Mouse (Mus musculus) right cerebral cortex, postnatal 36 days (tissue): ENCODE measurements around the gene Tshz2.

Experiments used
- DNase-seq, 2 experiments: peaks; one replicate each; pipeline ENCODE4 v3.0.0; 2022; ENCODE audit warnings: low spot score in 2 of 2, mixed read lengths in 1 of 2

The Tshz2 gene

GRCm38 (mm10) chr2:169633491-169634289 is 877 bp downstream of the Tshz2 start:
- no peak for DNase-seq

DNA sequence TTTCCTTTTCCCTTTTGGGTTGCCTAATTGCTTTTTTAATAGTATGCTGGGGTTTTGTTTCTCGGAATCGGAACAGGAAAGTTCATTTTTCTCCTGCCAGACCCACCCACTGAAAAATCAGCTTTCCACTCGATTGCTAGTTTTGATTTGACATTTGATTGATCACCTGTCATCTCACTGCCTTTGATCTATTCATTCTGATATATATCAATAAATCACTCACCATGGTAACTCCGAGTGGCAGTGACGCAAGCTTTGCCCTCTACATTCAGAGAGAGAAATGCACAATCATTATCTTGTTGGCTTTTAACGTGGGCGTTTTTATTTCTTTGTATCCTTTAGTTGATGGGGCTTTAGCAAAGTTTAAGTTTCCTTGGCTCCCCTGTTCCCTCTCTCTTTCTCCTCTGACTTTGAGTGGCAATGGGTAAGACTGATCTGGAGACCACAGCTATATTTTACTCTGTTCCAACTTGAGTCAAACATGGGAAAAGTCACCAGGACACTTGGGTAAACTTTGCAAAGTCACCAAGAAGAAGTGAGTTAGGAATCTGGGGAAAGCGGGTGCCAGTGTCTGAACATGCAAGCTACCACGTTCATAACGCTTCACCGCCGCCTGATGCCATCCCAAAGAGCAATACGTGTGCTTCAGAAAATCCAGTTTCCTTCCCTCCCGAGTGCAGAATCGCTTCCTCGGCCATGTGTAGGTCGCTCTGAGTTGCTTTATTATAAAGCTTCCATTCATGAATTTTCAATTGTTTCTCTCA is 2.0 kb downstream of the Tshz2 start:
- DNase-seq: no peak

DNA sequence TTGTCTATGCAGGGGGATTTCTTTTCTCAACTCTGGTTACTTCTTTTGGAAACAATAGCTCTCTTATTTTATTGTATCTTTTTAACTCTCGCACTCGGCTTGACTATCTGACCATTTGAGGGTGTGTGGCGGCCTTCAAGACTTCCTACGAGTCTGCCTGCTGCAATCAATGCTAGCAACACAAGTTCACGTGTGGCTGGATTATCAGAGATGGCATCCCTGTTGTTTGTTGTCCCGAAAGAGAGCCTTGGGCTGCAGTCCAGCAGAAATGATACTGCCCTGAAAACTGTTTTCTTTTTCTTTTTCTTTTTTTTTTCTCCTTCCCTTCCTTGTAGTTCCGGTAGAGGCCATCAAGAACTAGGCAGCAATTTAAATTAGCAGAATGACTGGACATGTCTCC is 2.6 kb downstream of the Tshz2 start:
- DNase-seq: no peak

GRCm38 (mm10) chr2:169636414-169636813 is 3.6 kb downstream of the Tshz2 start:
- DNase-seq: no peak

GRCm38 (mm10) chr2:169641547-169641946 is 8.7 kb downstream of the Tshz2 start:
- no peak for DNase-seq

DNA sequence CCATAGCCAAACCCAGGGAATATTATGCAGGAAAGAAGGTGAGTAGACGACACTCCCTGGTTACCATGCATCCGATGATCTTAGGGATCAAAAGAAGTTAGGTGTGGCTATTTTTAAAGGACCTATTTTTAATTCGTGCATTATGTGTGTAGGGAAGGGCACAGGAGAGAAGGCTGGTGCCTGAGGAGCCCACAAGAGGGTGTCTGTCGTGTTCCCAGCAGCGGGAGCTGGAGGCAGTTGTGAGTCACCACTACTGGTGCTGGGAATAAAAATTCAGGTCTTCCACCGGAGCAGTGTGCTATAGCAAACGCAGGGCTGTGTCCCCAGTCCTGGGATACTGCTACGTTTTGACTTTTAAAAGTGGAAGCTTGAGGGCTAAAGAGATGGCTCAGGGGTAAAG is 9.6 kb downstream of the Tshz2 start:
- no peak for DNase-seq

DNA sequence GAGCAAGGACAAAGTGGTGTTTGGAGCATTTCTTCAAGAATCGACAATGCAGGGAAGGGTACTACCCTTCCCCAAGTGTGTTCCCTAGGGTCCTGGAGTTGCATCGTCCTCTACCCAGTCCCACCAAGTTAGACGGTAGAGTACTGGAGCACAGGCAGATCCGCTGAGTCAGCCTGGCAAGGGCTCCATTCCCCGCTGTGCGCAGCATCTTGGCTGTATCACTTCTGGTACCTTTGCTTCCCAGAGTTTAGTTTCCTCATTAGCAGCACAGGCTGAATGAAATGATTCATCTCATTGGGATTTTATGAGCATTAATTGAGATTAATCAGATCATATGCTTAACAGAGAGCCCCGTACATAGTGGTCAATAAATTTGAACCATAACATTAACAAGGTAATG is 14.3 kb downstream of the Tshz2 start:
- DNase-seq: no peak

- no peak for DNase-seq
These were observed 16.6 kb downstream of the Tshz2 start for GRCm38 (mm10) chr2:169649262-169649885.

- DNase-seq: no peak
These were observed 20.5 kb downstream of the Tshz2 start for GRCm38 (mm10) chr2:169653282-169653681.

DNA sequence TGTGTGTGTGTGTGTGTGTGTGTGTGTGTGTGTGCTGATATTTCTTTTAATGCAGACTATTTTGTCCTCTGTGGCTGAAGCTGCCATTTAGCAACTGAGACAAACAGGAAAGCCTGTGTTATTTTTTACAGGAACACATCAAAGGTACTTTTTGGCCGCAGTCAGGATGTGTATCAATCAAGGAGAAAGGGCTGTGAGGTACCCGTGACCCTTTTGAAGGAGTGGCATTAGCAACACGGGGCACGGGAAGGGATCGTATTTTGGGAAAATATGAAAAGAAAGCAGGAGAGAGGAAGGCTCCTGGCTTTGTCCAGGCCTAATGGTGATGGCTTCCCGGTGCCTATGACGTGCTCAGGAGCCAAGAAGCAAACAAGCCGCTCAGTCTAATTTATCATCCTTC is 31.0 kb downstream of the Tshz2 start:
- no peak for DNase-seq

DNA sequence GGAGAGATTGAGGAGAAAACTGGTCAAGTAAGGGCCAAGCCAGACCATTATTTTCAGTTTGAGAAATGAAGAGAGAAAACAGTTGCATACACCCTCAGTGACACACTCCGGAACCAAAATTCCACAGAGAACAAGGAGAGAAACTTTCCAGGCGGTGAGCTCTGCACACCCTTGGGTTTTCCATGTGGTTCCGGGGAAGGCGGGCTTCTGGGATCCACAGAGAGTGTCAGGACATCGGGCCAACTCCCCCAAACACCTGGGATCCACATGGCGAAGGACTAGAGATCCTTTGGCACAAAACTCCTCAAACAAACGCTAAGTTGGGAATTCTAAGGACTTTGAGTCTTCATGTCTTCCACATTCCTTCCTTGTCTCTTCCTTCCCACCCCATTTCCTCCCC is 38.5 kb downstream of the Tshz2 start:
- DNase-seq: no peak

GRCm38 (mm10) chr2:169673786-169674185 is 41.0 kb downstream of the Tshz2 start:
- no peak for DNase-seq

DNA sequence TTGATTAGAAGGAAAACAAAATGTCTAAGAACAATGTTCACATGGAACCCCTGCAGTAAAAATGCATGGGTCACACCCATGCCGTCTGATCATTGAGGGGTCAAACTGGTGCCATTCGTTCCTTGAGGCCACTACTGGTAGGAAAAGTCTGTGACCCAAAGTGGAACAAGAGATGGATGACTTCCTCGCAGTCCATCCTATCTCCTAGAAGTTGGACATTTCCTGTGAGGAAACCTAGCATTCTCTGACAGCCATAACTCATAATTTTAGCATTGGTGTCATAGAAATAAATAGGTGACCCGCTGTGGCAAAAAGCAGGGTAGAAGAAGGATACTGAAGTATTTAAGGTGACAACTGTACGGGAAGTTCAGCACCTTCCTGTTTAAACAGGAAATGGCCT is 41.4 kb downstream of the Tshz2 start:
- no peak for DNase-seq

DNA sequence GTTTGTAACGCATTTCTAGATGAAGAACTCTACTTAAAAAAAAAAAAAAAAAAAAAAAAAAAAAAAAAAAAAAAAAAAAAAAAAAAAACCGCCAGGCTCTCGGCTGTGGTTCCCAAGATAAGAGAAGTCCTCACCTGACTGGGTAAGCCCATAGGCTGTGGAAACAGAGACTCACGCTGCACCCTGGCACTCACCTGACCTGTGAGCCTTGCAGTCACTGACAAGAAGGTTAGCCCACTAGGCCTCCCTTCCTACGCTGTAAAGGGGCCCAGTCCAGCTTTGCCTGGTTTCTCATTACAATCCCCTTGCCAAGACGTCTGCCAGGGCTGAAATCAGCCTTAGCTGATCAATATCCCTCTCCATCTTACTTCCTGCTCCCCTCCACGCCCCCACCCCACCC is 46.5 kb downstream of the Tshz2 start:
- no peak for DNase-seq

DNA sequence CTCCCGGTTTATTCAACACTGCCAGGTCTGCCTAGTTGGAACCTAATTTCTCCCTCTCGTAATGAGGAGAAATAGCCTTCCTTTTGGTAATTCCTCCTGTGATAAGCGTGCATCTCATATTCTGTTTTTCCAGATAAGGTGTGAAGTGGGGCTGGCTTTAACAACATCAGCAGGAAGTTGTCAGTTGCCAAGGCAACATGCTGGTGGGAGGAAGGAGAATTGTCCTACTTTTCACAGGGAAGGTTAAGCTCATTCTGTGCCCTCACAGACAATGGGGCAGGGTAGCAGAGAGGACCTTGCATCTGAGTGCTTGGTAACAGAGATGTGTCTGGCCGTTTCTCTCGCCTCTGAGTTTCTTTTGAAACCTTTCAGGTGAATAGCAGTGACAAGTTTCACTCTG is 47.1 kb downstream of the Tshz2 start:
- no peak for DNase-seq

GRCm38 (mm10) chr2:169685260-169685659 is 52.4 kb downstream of the Tshz2 start:
- no peak for DNase-seq

- no peak for DNase-seq
These were observed 52.9 kb downstream of the Tshz2 start for GRCm38 (mm10) chr2:169685747-169686146.

- no peak for DNase-seq
These were observed 54.1 kb downstream of the Tshz2 start for GRCm38 (mm10) chr2:169686697-169687430.

- no peak for DNase-seq
These were observed 57.2 kb downstream of the Tshz2 start for GRCm38 (mm10) chr2:169690054-169690453.

- no peak for DNase-seq
These were observed 61.7 kb downstream of the Tshz2 start for GRCm38 (mm10) chr2:169694494-169694893.

DNA sequence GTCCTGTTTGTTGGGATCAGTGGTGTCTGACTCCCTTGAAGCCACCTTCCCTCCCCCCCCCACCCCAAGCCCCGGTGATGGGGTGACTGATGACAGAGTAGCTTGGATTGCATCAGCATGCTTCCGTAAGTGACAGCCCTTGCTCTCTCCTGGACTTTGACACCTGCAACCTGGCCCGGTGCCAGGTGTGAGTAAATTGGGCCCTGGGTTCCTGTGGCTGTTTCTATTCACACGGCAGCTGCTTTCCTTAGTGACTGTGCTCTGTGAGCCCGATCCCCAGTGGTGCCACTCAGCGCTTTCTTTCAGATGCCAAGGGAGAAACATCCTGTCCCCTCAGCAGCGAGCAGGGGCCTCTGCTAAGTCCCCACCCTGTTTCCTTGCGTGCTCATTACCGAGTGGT is 62.2 kb downstream of the Tshz2 start:
- DNase-seq: no peak

DNA sequence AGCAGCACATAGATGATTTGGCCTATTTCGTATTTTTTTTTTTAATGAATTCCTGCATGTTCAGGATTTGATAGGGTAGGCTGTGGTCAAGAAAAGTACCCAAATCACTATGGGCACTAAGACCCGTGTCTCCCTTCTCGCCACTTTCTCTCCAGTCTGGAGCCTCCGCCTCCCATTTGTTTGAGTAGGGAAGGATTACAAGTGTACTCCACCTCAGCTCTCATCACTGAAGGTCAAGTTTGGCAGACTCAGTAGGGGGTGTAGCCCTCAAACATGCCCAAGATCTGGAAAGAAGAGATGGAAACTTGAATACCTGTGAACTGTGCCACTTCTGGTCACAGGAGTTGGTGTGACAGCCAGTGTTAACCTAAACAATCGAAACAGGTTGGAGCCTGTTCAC is 66.3 kb downstream of the Tshz2 start:
- no peak for DNase-seq
